Comparison of ENCODE assay signal across 11 mouse cellular contexts in genomic region chr2:127251880-127252527, GRCm38 (mm10). TPM values are rescaled to one million over a fixed set of nuclear protein-coding genes. Genes with fewer than 3 reads are reported as not detected.
DNase-seq lines count a peak whose midpoint lies in the region; ATAC-seq lines count a peak whose summit lies in the region.
"Had no signal": no experiment of that assay in that cellular context is flagged by ENCODE, and none has a peak within 500 bp of the region (broad histone marks: within the 10 kb centered on the region; RNA-seq: fewer than 3 reads in every experiment).

No protein-coding gene starts in this region.

- H3K4me1 ChIP-seq in embryonic facial prominence, embryonic 15.5 days, result peaks cover 14% of the 10 kb centered on the region
- peaks cover 22% of the 10 kb centered on the region for H3K4me1 ChIP-seq in embryonic facial prominence, embryonic 10.5 days
- H3K4me1 ChIP-seq in heart, embryonic 16.5 days (ENCODE audit: control insufficient read depth, insufficient read depth, low read length), result peaks cover 38% of the 10 kb centered on the region

- DNase-seq in embryonic facial prominence, embryonic 10.5 days (ENCODE audit: low spot score), result no peak
- peak; percentile 8 for DNase-seq in urinary bladder, postnatal 14 days (ENCODE audit: low spot score)
- no peak for DNase-seq in urinary bladder, postnatal 4 days (ENCODE audit: low spot score in 2 of 2)
- no peak for DNase-seq in thymus, postnatal 25 days
- DNase-seq in layer of hippocampus, adult 18-20 months (ENCODE audit: low spot score in 2 of 2), result no peak
- no peak for DNase-seq in embryo, embryonic 10 days (ENCODE audit: low spot score)
- DNase-seq: lung, postnatal 14 days had no signal

- H3K27ac ChIP-seq in embryonic facial prominence, embryonic 15.5 days (replicated peaks), result 0 out of 2 replicates have a peak overlapping the region, but pooled peaks have one; percentile 22
- no peak overlapping the region for H3K27ac ChIP-seq in embryonic facial prominence, embryonic 10.5 days (replicated peaks)
- H3K27ac ChIP-seq in heart, embryonic 16.5 days (ENCODE audit: low read length), result peak overlapping the region; percentile 65
- H3K27ac ChIP-seq: limb, embryonic 15.5 days had no signal

- ATAC-seq in embryonic facial prominence, embryonic 15.5 days (ENCODE audit: insufficient number of reproducible peaks, low FRiP score, low TSS enrichment, low read depth), result no peak
- no peak for ATAC-seq in heart, embryonic 16.5 days (replicated peaks; ENCODE audit: extremely low read depth, insufficient read depth, low FRiP score)

- peaks cover 17% of the 10 kb centered on the region for H3K36me3 ChIP-seq in embryonic facial prominence, embryonic 15.5 days
- peaks cover 31% of the 10 kb centered on the region for H3K36me3 ChIP-seq in embryonic facial prominence, embryonic 10.5 days (replicated peaks)
- peaks cover 1% of the 10 kb centered on the region for H3K36me3 ChIP-seq in heart, embryonic 16.5 days (ENCODE audit: control insufficient read depth, insufficient read depth)

- no peak overlapping the region for H3K4me2 ChIP-seq in embryonic facial prominence, embryonic 15.5 days (replicated peaks)
- H3K4me2 ChIP-seq in heart, embryonic 16.5 days (ENCODE audit: low read depth, low read length), result no peak overlapping the region
- H3K4me2 ChIP-seq: limb, embryonic 15.5 days had no signal

- no peak overlapping the region for H3K4me3 ChIP-seq in embryonic facial prominence, embryonic 15.5 days (replicated peaks)
- H3K4me3 ChIP-seq in embryonic facial prominence, embryonic 10.5 days, result no peak overlapping the region
- H3K4me3 ChIP-seq in heart, embryonic 16.5 days (ENCODE audit: low read length), result no peak overlapping the region
- H3K4me3 ChIP-seq: limb, embryonic 15.5 days had no signal

- H3K9me3 ChIP-seq in embryonic facial prominence, embryonic 15.5 days (replicated peaks), result no peaks in the 10 kb centered on the region
- no peaks in the 10 kb centered on the region for H3K9me3 ChIP-seq in embryonic facial prominence, embryonic 10.5 days
- no peaks in the 10 kb centered on the region for H3K9me3 ChIP-seq in heart, embryonic 16.5 days (replicated peaks; ENCODE audit: control insufficient read depth, low read length)
- H3K9me3 ChIP-seq: limb, embryonic 15.5 days had no signal

- WGBS in embryonic facial prominence, embryonic 15.5 days, result 68% methylated on average over 3 of the region's 3 CpGs
- 76% methylated on average over 3 of the region's 3 CpGs for WGBS in embryonic facial prominence, embryonic 10.5 days
- 42% methylated on average over 3 of the region's 3 CpGs for WGBS in heart, embryonic 16.5 days

- H3K9ac ChIP-seq in embryonic facial prominence, embryonic 15.5 days, result no peak overlapping the region
- no peak overlapping the region for H3K9ac ChIP-seq in heart, embryonic 16.5 days (ENCODE audit: low read length)
- H3K9ac ChIP-seq: limb, embryonic 15.5 days had no signal

- H3K27me3 ChIP-seq in embryonic facial prominence, embryonic 15.5 days, result no peaks in the 10 kb centered on the region
- H3K27me3 ChIP-seq in embryonic facial prominence, embryonic 10.5 days (replicated peaks; ENCODE audit: low read depth, poor library complexity, severe bottlenecking), result no peaks in the 10 kb centered on the region
- no peaks in the 10 kb centered on the region for H3K27me3 ChIP-seq in heart, embryonic 16.5 days (ENCODE audit: control insufficient read depth, insufficient read depth, low read length)
- H3K27me3 ChIP-seq: limb, embryonic 15.5 days had no signal

RNA-seq across cellular contexts. Expression of gene Tmem127, which starts 4.3 kb away (rescaled TPM):
- 30.3 and 30.9 TPM in 2 replicates for polyA plus RNA-seq in embryonic facial prominence, embryonic 15.5 days (2015; fragmentation: Nextera tagmentation; extraction: Ambion mirVana)
- 22.5 and 23.1 TPM in 2 replicates for polyA plus RNA-seq in embryonic facial prominence, embryonic 10.5 days (2016; fragmentation: Nextera tagmentation; extraction: Ambion mirVana)
- polyA plus RNA-seq in heart, embryonic 16.5 days (2015; fragmentation: Nextera tagmentation; extraction: Ambion mirVana), result 20.3 and 23.4 TPM in 2 replicates
- 10 to 100 TPM; 73.5 to 75.8 TPM for total RNA-seq in layer of hippocampus, adult 18-20 months (2021)

RNA-seq across cellular contexts. Expression of gene Ciao1, which starts 4.4 kb away (rescaled TPM):
- polyA plus RNA-seq in embryonic facial prominence, embryonic 15.5 days (2015; fragmentation: Nextera tagmentation; extraction: Ambion mirVana), result 65.7 and 73.8 TPM in 2 replicates
- 54.9 and 55.5 TPM in 2 replicates for polyA plus RNA-seq in embryonic facial prominence, embryonic 10.5 days (2016; fragmentation: Nextera tagmentation; extraction: Ambion mirVana)
- polyA plus RNA-seq in heart, embryonic 16.5 days (2015; fragmentation: Nextera tagmentation; extraction: Ambion mirVana), result 59.6 and 68.9 TPM in 2 replicates
- 10 to 100 TPM; 72.8 to 81.6 TPM for total RNA-seq in layer of hippocampus, adult 18-20 months (2021)

RNA-seq across cellular contexts. Expression of gene Stard7, which starts 18.0 kb away (rescaled TPM):
- 63.5 and 67.6 TPM in 2 replicates for polyA plus RNA-seq in embryonic facial prominence, embryonic 15.5 days (2015; fragmentation: Nextera tagmentation; extraction: Ambion mirVana)
- polyA plus RNA-seq in embryonic facial prominence, embryonic 10.5 days (2016; fragmentation: Nextera tagmentation; extraction: Ambion mirVana), result 80.1 and 81.2 TPM in 2 replicates
- polyA plus RNA-seq in heart, embryonic 16.5 days (2015; fragmentation: Nextera tagmentation; extraction: Ambion mirVana), result 113 and 115 TPM in 2 replicates
- total RNA-seq in layer of hippocampus, adult 18-20 months (2021), result 100 to 1,000 TPM in 1 of 2 experiments, 10 to 100 TPM in 1; 99.8 to 104 TPM

RNA-seq across cellular contexts. Expression of gene Snrnp200, which starts 43.8 kb away (rescaled TPM):
- polyA plus RNA-seq in embryonic facial prominence, embryonic 15.5 days (2015; fragmentation: Nextera tagmentation; extraction: Ambion mirVana), result 48.1 and 50.0 TPM in 2 replicates
- 108 TPM in 2 replicates for polyA plus RNA-seq in embryonic facial prominence, embryonic 10.5 days (2016; fragmentation: Nextera tagmentation; extraction: Ambion mirVana)
- 40.4 and 41.7 TPM in 2 replicates for polyA plus RNA-seq in heart, embryonic 16.5 days (2015; fragmentation: Nextera tagmentation; extraction: Ambion mirVana)
- 10 to 100 TPM; 94.5 to 95.2 TPM for total RNA-seq in layer of hippocampus, adult 18-20 months (2021)

RNA-seq across cellular contexts. Expression of gene 1810024B03Rik, which starts 43.9 kb away (rescaled TPM):
- 1.9 and 2.3 TPM in 2 replicates for polyA plus RNA-seq in embryonic facial prominence, embryonic 15.5 days (2015; fragmentation: Nextera tagmentation; extraction: Ambion mirVana)
- polyA plus RNA-seq in embryonic facial prominence, embryonic 10.5 days (2016; fragmentation: Nextera tagmentation; extraction: Ambion mirVana), result 2.5 and 2.6 TPM in 2 replicates
- polyA plus RNA-seq in heart, embryonic 16.5 days (2015; fragmentation: Nextera tagmentation; extraction: Ambion mirVana), result 0.93 and 1.2 TPM in 2 replicates
- 1 to 10 TPM in 1 of 2 experiments, under 1 TPM in 1; 0.37 to 1.3 TPM for total RNA-seq in layer of hippocampus, adult 18-20 months (2021)
- total RNA-seq: midbrain, postnatal 0 days had no signal
